Mouse (Mus musculus) intestine, embryonic 15.5 days (tissue): ENCODE measurements around the gene Flnb. TPM values are rescaled to one million over a fixed set of nuclear protein-coding genes. Genes with fewer than 3 reads are reported as not detected.
A peak's percentile ranks its signal among the peaks of the same experiment; 100 is the strongest.

ENCODE experiments used
- ATAC-seq: fragments of 200-750 bp; cut with Nextera tagmentation; 2 replicates; pipeline ENCODE4 v1.8.0; 2017; ENCODE audit warnings: moderate TSS enrichment, moderate library complexity
- H3K27ac ChIP-seq: fragments of 300-500 bp; sonication (generic); 2 replicates; pipeline ENCODE4 v1.5.1; 2015; ENCODE audit warnings: mild to moderate bottlenecking, inconsistent platforms
- H3K27me3 ChIP-seq: fragments of 300-500 bp; sonication (generic); replicated peaks from 2 replicates; pipeline ENCODE4 v1.6.1; 2015; ENCODE audit warnings: inconsistent platforms
- H3K36me3 ChIP-seq: fragments of 300-500 bp; sonication (generic); 2 replicates; pipeline ENCODE4 v1.6.1; 2015; ENCODE audit warnings: inconsistent platforms
- H3K4me1 ChIP-seq: fragments of 300-500 bp; sonication (generic); replicated peaks from 2 replicates; pipeline ENCODE4 v1.6.1; 2015; ENCODE audit warnings: inconsistent platforms
- H3K4me2 ChIP-seq: fragments of 300-500 bp; sonication (generic); replicated peaks from 2 replicates; pipeline ENCODE4 v1.6.1; 2015; ENCODE audit warnings: mild to moderate bottlenecking, inconsistent platforms
- H3K4me3 ChIP-seq: fragments of 300-500 bp; sonication (generic); replicated peaks from 2 replicates; pipeline ENCODE4 v1.5.1; 2015; ENCODE audit warnings: inconsistent platforms
- H3K9ac ChIP-seq: fragments of 300-500 bp; sonication (generic); 2 replicates; pipeline ENCODE4 v1.6.1; 2015; ENCODE audit warnings: inconsistent platforms
- H3K9me3 ChIP-seq: fragments of 300-500 bp; sonication (generic); 2 replicates; pipeline ENCODE4 v1.6.1; 2016; ENCODE audit warnings: inconsistent platforms
- WGBS: fragments of 180-500 bp; shearing (Covaris S2); methylation state at CpG from one replicate; pipeline ENCODE4 v1.1.7; 2015; 5-methylcytosine and 5-hydroxymethylcytosine counted together
- polyA plus RNA-seq: library from polyadenylated mRNA; unstranded; fragments of >200 nt; fragmentation: Nextera tagmentation; extraction: Ambion mirVana; gene quantifications from 2 replicates; pipeline ENCODE4 v1.2.1, GENCODE M21; 2015

Gene Flnb
- polyA plus RNA-seq, 1 experiment from 2014 or later: 17.4 TPM

GRCm38 (mm10) chr14:7919309-7919708, 101.6 kb downstream of the Flnb start:
- ATAC-seq: no peak
- 85% methylated on average over 5 of the region's 5 CpGs for WGBS
- H3K27me3 ChIP-seq: no peaks in the 10 kb centered on the region
- peaks cover 8% of the 10 kb centered on the region; the same call in 1 of the 2 replicates for H3K4me1 ChIP-seq
- no peak overlapping the region for H3K9ac ChIP-seq
- peak overlapping the region; percentile 36 for H3K27ac ChIP-seq
- H3K4me2 ChIP-seq: no peak overlapping the region
- H3K36me3 ChIP-seq: peaks cover 25% of the 10 kb centered on the region
- H3K4me3 ChIP-seq: no peak overlapping the region
- H3K9me3 ChIP-seq: no peaks in the 10 kb centered on the region

- H3K4me3 ChIP-seq: no peak overlapping the region
- no peaks in the 10 kb centered on the region for H3K9me3 ChIP-seq
- peaks cover 23% of the 10 kb centered on the region for H3K36me3 ChIP-seq
- H3K27me3 ChIP-seq: no peaks in the 10 kb centered on the region
- peak; percentile 50 for ATAC-seq
- no peak overlapping the region for H3K9ac ChIP-seq
- H3K4me1 ChIP-seq: peaks cover 8% of the 10 kb centered on the region; the same call in 1 of the 2 replicates
- peak overlapping the region; percentile 36; the same call in 1 of the 2 replicates for H3K27ac ChIP-seq
- WGBS: 42% methylated on average over 4 of the region's 4 CpGs
- no peak overlapping the region for H3K4me2 ChIP-seq
Measured at GRCm38 (mm10) chr14:7919921-7920320, 102.2 kb downstream of the Flnb start.

- Histone ChIP-seq H3K36me3 (peaks cover 23% of the 10 kb centered on the region), H3K9ac (no peak overlapping the region), H3K27me3 (no peaks in the 10 kb centered on the region), H3K27ac (no peak overlapping the region), H3K4me2 (no peak overlapping the region), H3K4me3 (no peak overlapping the region), H3K4me1 (peaks cover 8% of the 10 kb centered on the region; the same call in 1 of the 2 replicates), H3K9me3 (no peaks in the 10 kb centered on the region)
- WGBS: 79% methylated on average over 5 of the region's 5 CpGs
- ATAC-seq: no peak
Measured at GRCm38 (mm10) chr14:7921459-7921858, 103.7 kb downstream of the Flnb start.

GRCm38 (mm10) chr14:7923635-7924034, 105.9 kb downstream of the Flnb start:
- Histone ChIP-seq H3K9ac (no peak overlapping the region), H3K4me3 (no peak overlapping the region), H3K36me3 (peaks cover 30% of the 10 kb centered on the region), H3K9me3 (no peaks in the 10 kb centered on the region), H3K27ac (no peak overlapping the region), H3K4me1 (0 out of 2 replicates have a peak, but pooled peaks cover 8% of the 10 kb centered on the region), H3K4me2 (no peak overlapping the region), H3K27me3 (no peaks in the 10 kb centered on the region)
- no peak for ATAC-seq

- no peak overlapping the region for H3K4me3 ChIP-seq
- WGBS: 88% methylated on average over 1 of the region's 1 CpGs
- no peaks in the 10 kb centered on the region for H3K27me3 ChIP-seq
- no peaks in the 10 kb centered on the region for H3K9me3 ChIP-seq
- H3K4me2 ChIP-seq: no peak overlapping the region
- no peak overlapping the region for H3K9ac ChIP-seq
- H3K27ac ChIP-seq: no peak overlapping the region
- H3K36me3 ChIP-seq: peaks cover 38% of the 10 kb centered on the region
- H3K4me1 ChIP-seq: no peaks in the 10 kb centered on the region
- ATAC-seq: no peak
Measured at GRCm38 (mm10) chr14:7928362-7928761, 110.6 kb downstream of the Flnb start.

- H3K36me3 ChIP-seq: peaks cover 38% of the 10 kb centered on the region
- H3K4me3 ChIP-seq: no peak overlapping the region
- H3K27me3 ChIP-seq: no peaks in the 10 kb centered on the region
- H3K9me3 ChIP-seq: no peaks in the 10 kb centered on the region
- no peak overlapping the region for H3K27ac ChIP-seq
- no peak overlapping the region for H3K4me2 ChIP-seq
- ATAC-seq: no peak
- H3K4me1 ChIP-seq: no peaks in the 10 kb centered on the region
- WGBS: 90% methylated on average over 7 of the region's 7 CpGs
- no peak overlapping the region for H3K9ac ChIP-seq
Measured at GRCm38 (mm10) chr14:7929029-7929428, 111.3 kb downstream of the Flnb start.

GRCm38 (mm10) chr14:7932151-7932550, 114.4 kb downstream of the Flnb start:
- Histone ChIP-seq H3K9me3 (no peaks in the 10 kb centered on the region), H3K4me2 (no peak overlapping the region), H3K4me1 (no peaks in the 10 kb centered on the region), H3K9ac (no peak overlapping the region), H3K27me3 (no peaks in the 10 kb centered on the region), H3K36me3 (peaks cover 35% of the 10 kb centered on the region), H3K4me3 (no peak overlapping the region), H3K27ac (no peak overlapping the region)
- no peak for ATAC-seq
- WGBS: 92% methylated on average over 4 of the region's 4 CpGs

- H3K4me3 ChIP-seq: no peak overlapping the region
- no peak overlapping the region for H3K4me2 ChIP-seq
- no peak for ATAC-seq
- H3K27ac ChIP-seq: no peak overlapping the region
- no peak overlapping the region for H3K9ac ChIP-seq
- H3K4me1 ChIP-seq: no peaks in the 10 kb centered on the region
- no peaks in the 10 kb centered on the region for H3K9me3 ChIP-seq
- WGBS: 87% methylated on average over 7 of the region's 7 CpGs
- no peaks in the 10 kb centered on the region for H3K27me3 ChIP-seq
- peaks cover 27% of the 10 kb centered on the region for H3K36me3 ChIP-seq
Measured at GRCm38 (mm10) chr14:7934166-7934565, 116.4 kb downstream of the Flnb start.

GRCm38 (mm10) chr14:7937052-7937630, 119.4 kb downstream of the Flnb start:
- ATAC-seq: peak; percentile 39; the same call in 1 of the 2 replicates
- H3K27me3 ChIP-seq: no peaks in the 10 kb centered on the region
- H3K4me3 ChIP-seq: no peak overlapping the region
- H3K4me1 ChIP-seq: no peaks in the 10 kb centered on the region
- H3K9ac ChIP-seq: no peak overlapping the region
- H3K9me3 ChIP-seq: no peaks in the 10 kb centered on the region
- H3K4me2 ChIP-seq: no peak overlapping the region
- H3K36me3 ChIP-seq: peaks cover 15% of the 10 kb centered on the region
- WGBS: 29% methylated on average over 17 of the region's 17 CpGs
- H3K27ac ChIP-seq: no peak overlapping the region

- Histone ChIP-seq H3K36me3 (peaks cover 15% of the 10 kb centered on the region), H3K4me1 (0 out of 2 replicates have a peak, but pooled peaks cover 7% of the 10 kb centered on the region), H3K9me3 (no peaks in the 10 kb centered on the region), H3K9ac (no peak overlapping the region), H3K4me2 (no peak overlapping the region), H3K4me3 (no peak overlapping the region), H3K27ac (peak overlapping the region; percentile 42; the same call in 1 of the 2 replicates), H3K27me3 (no peaks in the 10 kb centered on the region)
- 68% methylated on average over 19 of the region's 19 CpGs for WGBS
- peak; percentile 67 for ATAC-seq
Measured at GRCm38 (mm10) chr14:7938809-7939784, 121.3 kb downstream of the Flnb start.

- peaks cover 15% of the 10 kb centered on the region for H3K36me3 ChIP-seq
- no peaks in the 10 kb centered on the region for H3K27me3 ChIP-seq
- 77% methylated on average over 5 of the region's 5 CpGs for WGBS
Measured at GRCm38 (mm10) chr14:7941413-7941812, 123.7 kb downstream of the Flnb start.

GRCm38 (mm10) chr14:7943101-7943800, 125.5 kb downstream of the Flnb start:
- no peaks in the 10 kb centered on the region for H3K9me3 ChIP-seq
- H3K4me2 ChIP-seq: no peak overlapping the region
- H3K4me3 ChIP-seq: no peak overlapping the region
- no peak overlapping the region for H3K9ac ChIP-seq
- H3K27me3 ChIP-seq: no peaks in the 10 kb centered on the region
- peak; percentile 37 for ATAC-seq
- 0 out of 2 replicates have a peak, but pooled peaks cover 11% of the 10 kb centered on the region for H3K4me1 ChIP-seq
- peaks cover 11% of the 10 kb centered on the region; the same call in 1 of the 2 replicates for H3K36me3 ChIP-seq
- H3K27ac ChIP-seq: 0 out of 2 replicates have a peak overlapping the region, but pooled peaks have one; percentile 25
- 69% methylated on average over 7 of the region's 7 CpGs for WGBS

More at GRCm38 (mm10) chr14:7941413-7941812, 123.7 kb downstream of the Flnb start:
- 0 out of 2 replicates have a peak, but pooled peaks cover 11% of the 10 kb centered on the region for H3K4me1 ChIP-seq
- H3K4me2 ChIP-seq: no peak overlapping the region
- no peaks in the 10 kb centered on the region for H3K9me3 ChIP-seq
- no peak for ATAC-seq
- no peak overlapping the region for H3K9ac ChIP-seq
- no peak overlapping the region for H3K4me3 ChIP-seq
- H3K27ac ChIP-seq: no peak overlapping the region
